Mouse (Mus musculus): ENCODE data around the gene Rin2.
A peak's percentile ranks its signal among the peaks of the same experiment; 100 is the strongest.

DNA sequence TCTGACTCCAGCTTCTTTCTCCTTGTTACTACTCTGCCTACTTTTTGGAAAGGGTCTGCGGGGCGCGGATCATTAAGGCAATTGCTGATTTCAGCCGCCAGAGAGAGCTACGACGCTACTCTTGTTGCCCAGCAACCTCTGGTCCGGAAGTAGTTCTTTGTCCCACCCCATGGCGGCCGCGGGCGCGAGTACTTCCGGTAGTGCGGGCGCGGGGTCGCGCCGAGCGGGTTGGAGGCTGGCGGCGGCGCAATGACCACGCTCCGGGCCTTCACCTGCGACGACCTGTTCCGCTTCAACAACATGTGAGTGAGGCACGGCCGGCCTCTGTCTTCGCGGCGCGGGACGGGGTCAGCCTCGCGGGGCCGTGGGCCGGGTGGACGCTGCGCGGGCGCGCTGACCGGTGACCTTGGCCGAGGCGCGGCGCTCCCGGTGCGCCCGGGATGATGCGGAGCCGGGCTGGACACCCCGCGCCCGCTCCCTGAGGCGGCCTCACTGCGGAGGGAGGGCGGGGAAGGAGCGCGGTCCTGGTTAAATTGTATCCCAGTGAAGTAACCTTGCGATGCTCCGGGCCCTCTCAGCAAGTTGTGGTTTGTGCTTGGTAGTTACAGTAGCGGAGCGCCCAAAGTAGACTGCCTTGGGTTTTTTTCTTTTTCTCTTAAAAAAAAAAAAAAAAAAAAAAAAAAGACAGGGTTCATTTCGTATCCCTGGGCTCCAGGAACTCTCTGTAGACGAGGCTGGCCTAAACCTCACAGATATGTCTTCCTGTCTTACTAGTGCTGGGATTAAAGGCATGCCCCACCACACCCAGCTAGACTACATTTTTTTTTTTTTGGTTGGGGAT is 228.3 kb downstream of the Rin2 start:
- TF ChIP-seq CTCF (IDR thresholded peaks at IDR 0.05), result peak; percentile 74
- TF ChIP-seq EP300 (IDR thresholded peaks at IDR 0.05), result no peak

Measured in lung, postnatal 0 days (tissue).